ENCODE assay signal across 27 mouse cellular contexts in genomic region chr5:151435106-151435505, GRCm38 (mm10). TPM values are rescaled to one million over a fixed set of nuclear protein-coding genes. Genes with fewer than 3 reads are reported as not detected.
DNase-seq lines count a peak whose midpoint lies in the region; ATAC-seq and TF ChIP-seq lines count a peak whose summit lies in the region.
"Had no signal": no experiment of that assay in that cellular context is flagged by ENCODE, and none has a peak within 500 bp of the region (broad histone marks: within the 10 kb centered on the region; RNA-seq: fewer than 3 reads in every experiment).

No protein-coding gene starts in this region.

- no peak overlapping the region for H3K27ac ChIP-seq in midbrain, embryonic 11.5 days (ENCODE audit: low read depth, low read length)
- H3K27ac ChIP-seq in midbrain, postnatal 0 days (ENCODE audit: low read depth, low read length), result no peak overlapping the region
- no peak overlapping the region for H3K27ac ChIP-seq in liver, embryonic 14.5 days
- H3K27ac ChIP-seq: embryonic facial prominence, embryonic 13.5 days; forebrain, embryonic 12.5 days; heart, embryonic 10.5 days; hindbrain, embryonic 10.5 days; hindbrain, embryonic 14.5 days had no signal

- in situ Hi-C loops in Patski (cut with MboI; ENCODE audit: low pct_unique_long_range_greater_than_20kb), result no loop called here

- no peak for ATAC-seq in midbrain, embryonic 11.5 days (ENCODE audit: low FRiP score)
- ATAC-seq in midbrain, postnatal 0 days (ENCODE audit: low FRiP score), result no peak
- peak; percentile 71 for ATAC-seq in Patski
- peak; percentile 50; the same call in 1 of the 2 replicates for ATAC-seq in liver, embryonic 14.5 days (ENCODE audit: insufficient read depth)
- ATAC-seq: CD4-positive, CD25-positive, alpha-beta regulatory T cell, adult 4 months; forebrain, embryonic 16.5 days had no signal

- POLR2A ChIA-PET in Patski (lab: Charles Lee), result no interaction called here

- no peaks in the 10 kb centered on the region for H3K36me3 ChIP-seq in midbrain, embryonic 11.5 days (ENCODE audit: control insufficient read depth, insufficient read depth, low read length)
- no peaks in the 10 kb centered on the region for H3K36me3 ChIP-seq in midbrain, postnatal 0 days (ENCODE audit: insufficient read depth, low read length)
- no peaks in the 10 kb centered on the region for H3K36me3 ChIP-seq in liver, embryonic 14.5 days (replicated peaks; ENCODE audit: control insufficient read depth, insufficient read depth, low read depth)
- H3K36me3 ChIP-seq: embryonic facial prominence, embryonic 13.5 days; forebrain, embryonic 12.5 days; G1E; heart, embryonic 10.5 days; hindbrain, embryonic 10.5 days had no signal

- no peaks in the 10 kb centered on the region for H3K9me3 ChIP-seq in midbrain, embryonic 11.5 days (ENCODE audit: control insufficient read depth, low read length)
- no peaks in the 10 kb centered on the region for H3K9me3 ChIP-seq in midbrain, postnatal 0 days (ENCODE audit: low read length)
- no peaks in the 10 kb centered on the region for H3K9me3 ChIP-seq in liver, embryonic 14.5 days (ENCODE audit: control insufficient read depth, low read length)
- H3K9me3 ChIP-seq: embryonic facial prominence, embryonic 13.5 days; forebrain, embryonic 12.5 days; G1E; heart, embryonic 10.5 days; hindbrain, embryonic 10.5 days had no signal

- no peak overlapping the region for H3K4me3 ChIP-seq in midbrain, embryonic 11.5 days (ENCODE audit: low read depth, low read length)
- H3K4me3 ChIP-seq in midbrain, postnatal 0 days (ENCODE audit: low read depth, low read length), result no peak overlapping the region
- no peak overlapping the region for H3K4me3 ChIP-seq in liver, embryonic 14.5 days (ENCODE audit: insufficient read depth in 1 of 2, low read depth in 2 of 2, low read length in 2 of 2)
- H3K4me3 ChIP-seq: embryonic facial prominence, embryonic 13.5 days; forebrain, embryonic 12.5 days; heart, embryonic 10.5 days; hindbrain, embryonic 10.5 days had no signal

- H3K9ac ChIP-seq in midbrain, embryonic 11.5 days (ENCODE audit: low read length), result no peak overlapping the region
- H3K9ac ChIP-seq in midbrain, postnatal 0 days (replicated peaks; ENCODE audit: low read length, poor library complexity, severe bottlenecking), result no peak overlapping the region
- no peak overlapping the region for H3K9ac ChIP-seq in liver, embryonic 14.5 days (replicated peaks)
- H3K9ac ChIP-seq: embryonic facial prominence, embryonic 13.5 days; forebrain, embryonic 12.5 days; hindbrain, embryonic 14.5 days had no signal

- TF ChIP-seq EP300 in liver, embryonic 14.5 days (IDR thresholded peaks at IDR 0.05; ENCODE audit: low read depth), result no peak

- H3K4me2 ChIP-seq in midbrain, embryonic 11.5 days, result no peak overlapping the region
- H3K4me2 ChIP-seq in midbrain, postnatal 0 days (ENCODE audit: low read depth, low read length, poor library complexity, severe bottlenecking), result no peak overlapping the region
- no peak overlapping the region for H3K4me2 ChIP-seq in liver, embryonic 14.5 days (ENCODE audit: low read depth)
- H3K4me2 ChIP-seq: embryonic facial prominence, embryonic 13.5 days; forebrain, embryonic 12.5 days; hindbrain, embryonic 14.5 days had no signal

- DNase-seq in midbrain, embryonic 11.5 days (ENCODE audit: low spot score, missing footprints), result peak; percentile 53
- no peak for DNase-seq in midbrain, postnatal 0 days (ENCODE audit: low spot score)
- DNase-seq in Patski (ENCODE audit: low read depth, low spot score), result no peak
- DNase-seq in liver, embryonic 14.5 days (ENCODE audit: low read depth in 3 of 3, low spot score in 3 of 3), result no peak
- no peak for DNase-seq in cerebellum, adult 9-11 months
- no peak for DNase-seq in heart, postnatal 14 days
- DNase-seq in layer of hippocampus, adult 18-20 months (ENCODE audit: low spot score in 2 of 2), result no peak
- DNase-seq: adrenal gland, adult 8-10 months; adrenal gland, postnatal 36 days; B cell, adult 2 months; cerebellum, adult 11 months; cerebellum, adult 9-10 months; cerebellum, postnatal 36 days; gastrocnemius, postnatal 10 days; heart, adult 18-20 months; heart, postnatal 10 days had no signal

- intact Hi-C loops in heart, postnatal 14 days (cut with DNase I), result no loop called here

- no peaks in the 10 kb centered on the region for H3K4me1 ChIP-seq in midbrain, embryonic 11.5 days (ENCODE audit: control insufficient read depth, insufficient read depth, low read length)
- H3K4me1 ChIP-seq in midbrain, postnatal 0 days (ENCODE audit: insufficient read depth, low read length), result no peaks in the 10 kb centered on the region
- H3K4me1 ChIP-seq in liver, embryonic 14.5 days (replicated peaks; ENCODE audit: control insufficient read depth in 2 of 2, insufficient read depth in 2 of 2, low read length in 1 of 2), result no peaks in the 10 kb centered on the region
- H3K4me1 ChIP-seq: embryonic facial prominence, embryonic 13.5 days; forebrain, embryonic 12.5 days; heart, embryonic 10.5 days had no signal

- CTCF ChIA-PET in Patski (lab: Charles Lee), result no interaction called here

- no peak for TF ChIP-seq CTCF in midbrain, postnatal 0 days (IDR thresholded peaks at IDR 0.05)
- TF ChIP-seq CTCF in Patski (IDR thresholded peaks at IDR 0.05), result no peak
- TF ChIP-seq CTCF in liver, embryonic 14.5 days (IDR thresholded peaks at IDR 0.05; ENCODE audit: low read depth), result no peak

- no peaks in the 10 kb centered on the region for H3K27me3 ChIP-seq in midbrain, embryonic 11.5 days (ENCODE audit: control insufficient read depth, insufficient read depth, low read length)
- H3K27me3 ChIP-seq in midbrain, postnatal 0 days (ENCODE audit: insufficient read depth, low read length), result no peaks in the 10 kb centered on the region
- H3K27me3 ChIP-seq in Patski, result no peaks in the 10 kb centered on the region
- H3K27me3 ChIP-seq in liver, embryonic 14.5 days (ENCODE audit: control insufficient read depth, insufficient read depth, low read length), result no peaks in the 10 kb centered on the region
- H3K27me3 ChIP-seq: embryonic facial prominence, embryonic 13.5 days; forebrain, embryonic 12.5 days had no signal

RNA-seq across cellular contexts. Expression of gene Gm42906, which starts 7.1 kb away (rescaled TPM):
- not detected in 2 replicates for polyA plus RNA-seq in midbrain, embryonic 11.5 days (2014; fragmentation: Nextera tagmentation; extraction: Ambion mirVana)
- not detected in 2 replicates for total RNA-seq in midbrain, postnatal 0 days (2014; rRNA removed)
- not detected in 2 replicates for polyA plus RNA-seq in midbrain, postnatal 0 days (2015; fragmentation: Nextera tagmentation; extraction: Ambion mirVana)
- not detected for polyA plus RNA-seq in Patski (2021)
- not detected in 2 replicates for polyA plus RNA-seq in liver, embryonic 14.5 days (2012; rRNA removed)
- polyA plus RNA-seq in liver, embryonic 14.5 days (2014; fragmentation: Nextera tagmentation; extraction: Ambion mirVana), result not detected in 2 replicates
- total RNA-seq in heart, postnatal 14 days (2021), result 1 to 10 TPM in 1 of 2 experiments, not detected in 1; 2.4 TPM
- total RNA-seq in layer of hippocampus, adult 18-20 months (2021), result not detected
- total RNA-seq: adrenal gland, postnatal 36 days; G1E; gastrocnemius, postnatal 4 days had no signal
- polyA plus RNA-seq: CD4-positive, CD25-positive, alpha-beta regulatory T cell, adult 4 months; embryonic facial prominence, embryonic 13.5 days; forebrain, embryonic 12.5 days; forebrain, embryonic 16.5 days; frontal cortex, adult 2 months; G1E; heart, embryonic 10.5 days; heart, embryonic 14.5 days; hindbrain, embryonic 10.5 days; hindbrain, embryonic 14.5 days had no signal

Comparison
In these comparisons a context has a peak if more than half of its experiments do, and no peak if none do; other contexts are left out.
1. ATAC-seq: peak in Patski (single experiment) and liver, embryonic 14.5 days (single experiment); none in midbrain, embryonic 11.5 days (single experiment) and midbrain, postnatal 0 days (single experiment).